Mouse (Mus musculus): ENCODE results near the gene Tjp1. TPM values are rescaled to one million over a fixed set of nuclear protein-coding genes. Genes with fewer than 3 reads are reported as not detected.

Gene Tjp1
- total and polyA plus RNA-seq, 2 experiments from 2014 or later: 20.2 to 46.2 TPM

GRCm38 (mm10) chr7:65296675-65297589 is 230.6 kb downstream of the Tjp1 start:
- WGBS: 92% methylated on average over 6 of the region's 6 CpGs
- no peak overlapping the region for H3K27ac ChIP-seq
- no peak overlapping the region for H3K4me3 ChIP-seq (ENCODE audit: low read length)
- ATAC-seq (no peak), DNase-seq (ENCODE audit: low spot score) (no peak)
- no peaks in the 10 kb centered on the region for H3K4me1 ChIP-seq (ENCODE audit: insufficient read depth, low read length)
- H3K4me2 ChIP-seq (ENCODE audit: low read depth, low read length): no peak overlapping the region
- no peaks in the 10 kb centered on the region for H3K27me3 ChIP-seq (ENCODE audit: insufficient read depth, low read length)
- H3K9ac ChIP-seq (replicated peaks; ENCODE audit: low read length): no peak overlapping the region
- H3K9me3 ChIP-seq (ENCODE audit: low read length): no peaks in the 10 kb centered on the region
- H3K36me3 ChIP-seq (ENCODE audit: insufficient read depth, low read length): peaks cover 36% of the 10 kb centered on the region
- no peak for TF ChIP-seq CTCF (IDR thresholded peaks at IDR 0.05; ENCODE audit: low read depth)

GRCm38 (mm10) chr7:65282886-65283285 is 244.7 kb downstream of the Tjp1 start:
- H3K27me3 ChIP-seq (ENCODE audit: insufficient read depth, low read length): no peaks in the 10 kb centered on the region
- 78% methylated on average over 16 of the region's 16 CpGs for WGBS
- no peak overlapping the region for H3K9ac ChIP-seq (replicated peaks; ENCODE audit: low read length)
- no peak for TF ChIP-seq CTCF (IDR thresholded peaks at IDR 0.05; ENCODE audit: low read depth)
- no peaks in the 10 kb centered on the region for H3K36me3 ChIP-seq (ENCODE audit: insufficient read depth, low read length)
- H3K4me1 ChIP-seq (ENCODE audit: insufficient read depth, low read length): no peaks in the 10 kb centered on the region; the same call in 1 of the 2 replicates
- H3K9me3 ChIP-seq (ENCODE audit: low read length): no peaks in the 10 kb centered on the region
- H3K27ac ChIP-seq: no peak overlapping the region
- no peak overlapping the region for H3K4me2 ChIP-seq (ENCODE audit: low read depth, low read length)
- DNase-seq (ENCODE audit: low spot score) (no peak), ATAC-seq (no peak)
- H3K4me3 ChIP-seq (ENCODE audit: low read length): no peak overlapping the region

- 46% methylated on average over 3 of the region's 3 CpGs for WGBS
- no peak for ATAC-seq
- H3K27ac ChIP-seq: no peak overlapping the region
- no peak for TF ChIP-seq CTCF (IDR thresholded peaks at IDR 0.05; ENCODE audit: low read depth)
- no peaks in the 10 kb centered on the region for H3K27me3 ChIP-seq (ENCODE audit: insufficient read depth, low read length)
- no peak overlapping the region for H3K4me2 ChIP-seq (ENCODE audit: low read depth, low read length)
- no peaks in the 10 kb centered on the region for H3K9me3 ChIP-seq (ENCODE audit: low read length)
- H3K36me3 ChIP-seq (ENCODE audit: insufficient read depth, low read length): no peaks in the 10 kb centered on the region
- no peak overlapping the region for H3K9ac ChIP-seq (replicated peaks; ENCODE audit: low read length)
- no peak overlapping the region for H3K4me3 ChIP-seq (ENCODE audit: low read length)
- no peak for DNase-seq (ENCODE audit: low spot score)
- H3K4me1 ChIP-seq (ENCODE audit: insufficient read depth, low read length): no peaks in the 10 kb centered on the region; the same call in 1 of the 2 replicates
These were observed 245.6 kb downstream of the Tjp1 start for GRCm38 (mm10) chr7:65281960-65282359.

GRCm38 (mm10) chr7:65280944-65281912 is 246.4 kb downstream of the Tjp1 start:
- Histone ChIP-seq H3K4me1 (ENCODE audit: insufficient read depth, low read length) (no peaks in the 10 kb centered on the region; the same call in 1 of the 2 replicates), H3K4me2 (ENCODE audit: low read depth, low read length) (no peak overlapping the region), H3K36me3 (ENCODE audit: insufficient read depth, low read length) (no peaks in the 10 kb centered on the region), H3K9ac (replicated peaks; ENCODE audit: low read length) (no peak overlapping the region), H3K27ac (no peak overlapping the region), H3K9me3 (ENCODE audit: low read length) (no peaks in the 10 kb centered on the region), H3K4me3 (ENCODE audit: low read length) (no peak overlapping the region), H3K27me3 (ENCODE audit: insufficient read depth, low read length) (no peaks in the 10 kb centered on the region)
- no peak for TF ChIP-seq CTCF (IDR thresholded peaks at IDR 0.05; ENCODE audit: low read depth)
- ATAC-seq: 0 out of 2 replicates have a peak, but pooled peaks have one; percentile 22
- no peak for DNase-seq (ENCODE audit: low spot score)
- WGBS: 54% methylated on average over 10 of the region's 10 CpGs

GRCm38 (mm10) chr7:65279277-65279676 is 248.3 kb downstream of the Tjp1 start:
- H3K27ac ChIP-seq: peak overlapping the region; percentile 65

GRCm38 (mm10) chr7:65275761-65276160 is 251.8 kb downstream of the Tjp1 start:
- no peak for ATAC-seq
- Histone ChIP-seq H3K27me3 (ENCODE audit: insufficient read depth, low read length) (no peaks in the 10 kb centered on the region), H3K9ac (replicated peaks; ENCODE audit: low read length) (no peak overlapping the region), H3K9me3 (ENCODE audit: low read length) (no peaks in the 10 kb centered on the region), H3K4me3 (ENCODE audit: low read length) (no peak overlapping the region), H3K36me3 (ENCODE audit: insufficient read depth, low read length) (no peaks in the 10 kb centered on the region), H3K4me1 (ENCODE audit: insufficient read depth, low read length) (no peaks in the 10 kb centered on the region), H3K27ac (no peak overlapping the region), H3K4me2 (ENCODE audit: low read depth, low read length) (no peak overlapping the region)
- DNase-seq (ENCODE audit: low spot score): no peak
- WGBS: 87% methylated on average over 4 of the region's 4 CpGs
- no peak for TF ChIP-seq CTCF (IDR thresholded peaks at IDR 0.05; ENCODE audit: low read depth)

More at GRCm38 (mm10) chr7:65279277-65279676, 248.3 kb downstream of the Tjp1 start:
- TF ChIP-seq CTCF (IDR thresholded peaks at IDR 0.05; ENCODE audit: low read depth): no peak
- H3K36me3 ChIP-seq (ENCODE audit: insufficient read depth, low read length): no peaks in the 10 kb centered on the region
- 61% methylated on average over 13 of the region's 13 CpGs for WGBS
- H3K4me2 ChIP-seq (ENCODE audit: low read depth, low read length): no peak overlapping the region
- H3K27me3 ChIP-seq (ENCODE audit: insufficient read depth, low read length): no peaks in the 10 kb centered on the region
- no peaks in the 10 kb centered on the region for H3K9me3 ChIP-seq (ENCODE audit: low read length)
- DNase-seq (ENCODE audit: low spot score): peak; percentile 58
- peak; percentile 54 for ATAC-seq
- H3K9ac ChIP-seq (replicated peaks; ENCODE audit: low read length): no peak overlapping the region
- no peaks in the 10 kb centered on the region; the same call in 1 of the 2 replicates for H3K4me1 ChIP-seq (ENCODE audit: insufficient read depth, low read length)
- H3K4me3 ChIP-seq (ENCODE audit: low read length): no peak overlapping the region
